Mouse (Mus musculus) E14TG2a.4 (cell line): ENCODE data around the gene Krt39.

Experiments
- CTCF ChIP-seq: conservative IDR thresholded peaks from 2 replicates; pipeline ENCODE4 v1.5.1; 2014; ENCODE audit warnings: low read length
- POU5F1 ChIP-seq: IDR thresholded peaks from 2 replicates; pipeline ENCODE4 v1.6.1; 2014; ENCODE audit warnings: low read length, borderline replicate concordance

GRCm38 (mm10) chr11:99550765-99551164 is 29.6 kb upstream of the Krt39 start, which contains the start of gene Krtap3-3:
- no peak for TF ChIP-seq CTCF
- TF ChIP-seq POU5F1, result no peak
